Mouse (Mus musculus) liver, postnatal 0 days (tissue): ENCODE results near the gene Gstp3. TPM values are rescaled to one million over a fixed set of nuclear protein-coding genes. Genes with fewer than 3 reads are reported as not detected.
"Not testable (repeated sequence)": the region's sequence is repeated elsewhere in the genome, so short reads cannot be mapped to it uniquely, and the experiment has no call there.

Experiments used
- ATAC-seq: fragments of 200-750 bp; cut with Nextera tagmentation; 2 replicates; pipeline ENCODE4 v1.8.0; 2017; ENCODE audit warnings: mild to moderate bottlenecking, moderate library complexity
- DNase-seq: peaks from one replicate; pipeline ENCODE4 v3.0.0-alpha.2; 2016
- H3K27ac ChIP-seq: fragments of 300-500 bp; sonication (generic); 2 replicates; pipeline ENCODE4 v1.5.1; 2014; ENCODE audit warnings: antibody characterized with exemption, moderate library complexity, mild to moderate bottlenecking, low read depth
- H3K27me3 ChIP-seq: fragments of 300-500 bp; sonication (generic); 2 replicates; pipeline ENCODE4 v1.6.1; 2014; ENCODE audit warnings: low read length, control low read depth, mixed read lengths; ENCODE audit not compliant: insufficient read depth
- H3K36me3 ChIP-seq: fragments of 300-500 bp; sonication (generic); replicated peaks from 2 replicates; pipeline ENCODE4 v1.6.1; 2014; ENCODE audit warnings: mild to moderate bottlenecking, control low read depth, low read length, moderate library complexity, mixed read lengths; ENCODE audit not compliant: insufficient read depth
- H3K4me1 ChIP-seq: fragments of 300-500 bp; sonication (generic); 2 replicates; pipeline ENCODE4 v1.6.1; 2014; ENCODE audit warnings: antibody characterized with exemption, mild to moderate bottlenecking, control low read depth; ENCODE audit not compliant: insufficient read depth
- H3K4me2 ChIP-seq: fragments of 300-500 bp; sonication (generic); 2 replicates; pipeline ENCODE4 v1.6.1; 2014; ENCODE audit warnings: low read depth, mild to moderate bottlenecking, low read length, moderate library complexity, mixed read lengths
- H3K4me3 ChIP-seq: fragments of 300-500 bp; sonication (generic); 2 replicates; pipeline ENCODE4 v1.5.1; 2014; ENCODE audit warnings: low read depth, low read length
- H3K9ac ChIP-seq: fragments of 300-500 bp; sonication (generic); replicated peaks from 2 replicates; pipeline ENCODE4 v1.6.1; 2014; ENCODE audit warnings: mild to moderate bottlenecking, moderate library complexity
- H3K9me3 ChIP-seq: fragments of 300-500 bp; sonication (generic); 2 replicates; pipeline ENCODE4 v1.6.1; 2016; ENCODE audit warnings: mild to moderate bottlenecking, control low read depth, low read length, mixed read lengths
- CTCF ChIP-seq: sonication (generic); IDR thresholded peaks from 2 replicates; pipeline ENCODE4 v1.5.1; 2016; ENCODE audit warnings: antibody characterized with exemption, low read depth
- EP300 ChIP-seq: IDR thresholded peaks from 2 replicates; pipeline ENCODE4 v1.6.1; 2016; ENCODE audit warnings: antibody characterized with exemption, low read depth, mild to moderate bottlenecking
- WGBS: fragments of 180-500 bp; shearing (Covaris S2); extraction: QIAGEN DNeasy Blood & Tissue Kit; methylation state at CpG from one replicate; pipeline ENCODE4 v1.1.7; 2014; ENCODE audit not compliant: insufficient replicate concordance; 5-methylcytosine and 5-hydroxymethylcytosine counted together
- polyA plus RNA-seq: library from polyadenylated mRNA; unstranded; fragments of >200 nt; fragmentation: Nextera tagmentation; extraction: Ambion mirVana; gene quantifications from 2 replicates; pipeline ENCODE4 v1.2.1, GENCODE M21; 2015

Gstp3 gene
- polyA plus RNA-seq, 1 experiment from 2014 or later: 64.5 TPM

- WGBS: 47% methylated on average over 15 of the region's 15 CpGs
- peak overlapping the region; percentile 86 for H3K27ac ChIP-seq
- no peaks in the 10 kb centered on the region for H3K27me3 ChIP-seq
- peaks cover 10% of the 10 kb centered on the region; the same call in 1 of the 2 replicates for H3K4me1 ChIP-seq
- H3K4me2 ChIP-seq: peak overlapping the region; percentile 35; the same call in 1 of the 2 replicates
- ATAC-seq: 0 out of 2 replicates have a peak, but pooled peaks have one; percentile 22
- H3K36me3 ChIP-seq: no peaks in the 10 kb centered on the region
- H3K4me3 ChIP-seq: no peak overlapping the region
- DNase-seq: peak; percentile 55
- H3K9ac ChIP-seq: no peak overlapping the region
- TF ChIP-seq CTCF (no peak), EP300 (no peak)
- no peaks in the 10 kb centered on the region for H3K9me3 ChIP-seq
Measured at GRCm38 (mm10) chr19:4070311-4070710, 10.9 kb upstream of the Gstp3 start.

- Histone ChIP-seq H3K4me2 (peak overlapping the region; percentile 29), H3K4me1 (peaks cover 10% of the 10 kb centered on the region; the same call in 1 of the 2 replicates), H3K27ac (peak overlapping the region; percentile 90), H3K27me3 (no peaks in the 10 kb centered on the region), H3K36me3 (no peaks in the 10 kb centered on the region), H3K9me3 (no peaks in the 10 kb centered on the region), H3K9ac (peak overlapping the region; percentile 28; the same call in 1 of the 2 replicates), H3K4me3 (no peak overlapping the region)
- ATAC-seq (peak; percentile 57), DNase-seq (no peak)
- TF ChIP-seq EP300: no peak
- TF ChIP-seq CTCF: no peak
- 61% methylated on average over 15 of the region's 15 CpGs for WGBS
Measured at GRCm38 (mm10) chr19:4068717-4069410, 9.5 kb upstream of the Gstp3 start.

- H3K4me1 ChIP-seq, H3K4me3 ChIP-seq, DNase-seq, H3K27me3 ChIP-seq, H3K9me3 ChIP-seq, H3K36me3 ChIP-seq: not testable (repeated sequence)
- ATAC-seq: peak; percentile 33; the same call in 1 of the 2 replicates
- Histone ChIP-seq H3K4me2 (peak overlapping the region; percentile 29), H3K27ac (peak overlapping the region; percentile 93), H3K9ac (peak overlapping the region; percentile 28; the same call in 1 of the 2 replicates)
- 63% methylated on average over 2 of the region's 2 CpGs for WGBS
Measured at GRCm38 (mm10) chr19:4068242-4068641, 8.9 kb upstream of the Gstp3 start.

- peak overlapping the region; percentile 93 for H3K27ac ChIP-seq
- H3K4me2 ChIP-seq: no peak overlapping the region
- H3K4me3 ChIP-seq: no peak overlapping the region
- TF ChIP-seq CTCF (no peak), EP300 (no peak)
- no peaks in the 10 kb centered on the region for H3K9me3 ChIP-seq
- H3K4me1 ChIP-seq: peaks cover 10% of the 10 kb centered on the region; the same call in 1 of the 2 replicates
- no peaks in the 10 kb centered on the region for H3K36me3 ChIP-seq
- no peak for ATAC-seq
- DNase-seq: no peak
- no peaks in the 10 kb centered on the region for H3K27me3 ChIP-seq
- H3K9ac ChIP-seq: no peak overlapping the region
Measured at GRCm38 (mm10) chr19:4066877-4067276, 7.5 kb upstream of the Gstp3 start.

- 62% methylated on average over 6 of the region's 6 CpGs for WGBS
- ATAC-seq (peak; percentile 56), DNase-seq (no peak)
- no peak overlapping the region for H3K4me2 ChIP-seq
- H3K36me3 ChIP-seq: no peaks in the 10 kb centered on the region
- H3K9ac ChIP-seq: no peak overlapping the region; the same call in 1 of the 2 replicates
- TF ChIP-seq CTCF: no peak
- no peak for TF ChIP-seq EP300
- H3K4me1 ChIP-seq: peaks cover 10% of the 10 kb centered on the region; the same call in 1 of the 2 replicates
- H3K27me3 ChIP-seq: no peaks in the 10 kb centered on the region
- no peaks in the 10 kb centered on the region for H3K9me3 ChIP-seq
- peak overlapping the region; percentile 93 for H3K27ac ChIP-seq
- no peak overlapping the region for H3K4me3 ChIP-seq
Measured at GRCm38 (mm10) chr19:4066280-4066679, 6.9 kb upstream of the Gstp3 start.

- WGBS: no CpG with 5 or more reads among the region's 11 CpGs
- not testable (repeated sequence) for H3K4me3 ChIP-seq, ATAC-seq, H3K4me1 ChIP-seq, H3K27ac ChIP-seq, DNase-seq, H3K27me3 ChIP-seq, H3K36me3 ChIP-seq, H3K4me2 ChIP-seq, H3K9me3 ChIP-seq
- peak overlapping the region; percentile 50 for H3K9ac ChIP-seq
Measured at GRCm38 (mm10) chr19:4064501-4064900, 5.1 kb upstream of the Gstp3 start.

- not testable (repeated sequence) for H3K27me3 ChIP-seq, H3K4me2 ChIP-seq, DNase-seq, H3K4me3 ChIP-seq, H3K36me3 ChIP-seq, ATAC-seq, H3K9ac ChIP-seq, H3K9me3 ChIP-seq
- peak overlapping the region; percentile 80 for H3K27ac ChIP-seq
- H3K4me1 ChIP-seq: peaks cover 15% of the 10 kb centered on the region
- 36% methylated on average over 2 of the region's 4 CpGs for WGBS
Measured at GRCm38 (mm10) chr19:4063357-4063756, 4.0 kb upstream of the Gstp3 start.
